Mouse (Mus musculus): ENCODE measurements around the gene Klk11. TPM values are rescaled to one million over a fixed set of nuclear protein-coding genes. Genes with fewer than 3 reads are reported as not detected.

Klk11 gene
- polyA plus RNA-seq (2014; fragmentation: Illumina TruSeq; extraction: RNeasy Lipid Tissue Mini Kit (QIAGEN cat#74804); ENCODE audit: low replicate concordance), result not detected

DNA sequence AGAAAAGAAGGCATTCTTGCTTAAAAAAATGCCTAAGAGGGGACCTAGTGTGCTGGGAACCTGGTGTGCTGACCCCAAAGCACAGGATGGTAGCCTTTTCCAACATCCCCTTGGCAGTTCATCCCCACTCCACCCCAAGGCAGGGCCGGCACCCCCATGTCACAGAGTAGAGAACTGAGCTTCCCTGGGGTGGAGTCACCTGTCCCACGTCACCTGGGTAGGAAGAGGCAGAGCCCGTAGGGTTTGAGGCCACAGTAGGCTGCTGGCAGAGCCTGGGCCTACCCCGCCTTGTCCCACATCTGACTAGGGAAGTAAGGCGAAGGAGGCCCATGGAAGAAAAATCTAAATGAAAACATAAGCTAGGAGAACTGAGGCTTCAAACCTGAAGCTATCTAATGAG lies at the start of gene Klk11:
Klk11 (plus strand) TSS at position 241 of the 400 bp plus-strand sequence.

DNA sequence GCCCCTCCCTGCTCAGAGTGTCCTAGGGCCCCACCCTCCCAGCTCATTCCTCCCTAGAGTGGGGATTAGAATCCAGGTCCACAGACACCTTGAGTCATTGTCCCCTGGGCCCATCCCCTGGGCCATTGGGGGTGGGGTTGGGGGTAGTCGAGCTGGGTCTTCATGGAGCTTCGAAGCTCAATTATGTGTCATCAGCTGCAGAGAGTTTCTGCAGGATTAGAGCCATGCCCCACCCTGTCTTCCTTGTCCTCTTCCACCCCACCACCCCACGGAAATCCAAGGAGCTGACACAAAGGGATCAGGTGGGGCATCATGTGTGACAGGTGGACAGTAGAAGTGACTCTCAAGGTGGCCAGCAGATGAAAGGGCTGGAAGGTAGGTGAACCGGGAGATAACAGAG lies 5.8 kb upstream of the Klk11 start, which contains the start of gene Klk12:
Klk12 (plus strand) TSS at position 301 of the 400 bp plus-strand sequence.

DNA sequence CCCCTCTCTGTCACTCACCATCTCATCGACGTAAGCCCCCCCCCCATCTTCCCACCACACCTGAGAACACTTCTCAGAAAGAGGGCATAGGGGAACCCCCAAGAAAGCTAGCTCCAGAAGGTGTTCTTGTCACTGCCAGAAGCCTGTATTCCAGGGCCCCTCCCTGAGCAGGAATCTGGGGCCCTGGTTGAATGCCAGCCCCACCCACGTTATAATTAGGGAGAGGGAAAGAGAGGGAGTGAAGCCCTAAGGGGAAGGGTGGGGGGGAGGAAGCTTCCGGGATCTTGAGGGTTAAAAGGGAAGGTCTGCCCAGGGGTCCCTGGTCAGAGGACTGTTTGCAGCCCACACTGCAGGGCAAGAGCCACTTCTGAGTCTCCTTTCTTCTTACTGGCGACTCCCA lies 6.3 kb downstream of the Klk11 start, which contains the start of gene Klk10:
Klk10 (plus strand) TSS at position 290 of the 400 bp plus-strand sequence.

DNA sequence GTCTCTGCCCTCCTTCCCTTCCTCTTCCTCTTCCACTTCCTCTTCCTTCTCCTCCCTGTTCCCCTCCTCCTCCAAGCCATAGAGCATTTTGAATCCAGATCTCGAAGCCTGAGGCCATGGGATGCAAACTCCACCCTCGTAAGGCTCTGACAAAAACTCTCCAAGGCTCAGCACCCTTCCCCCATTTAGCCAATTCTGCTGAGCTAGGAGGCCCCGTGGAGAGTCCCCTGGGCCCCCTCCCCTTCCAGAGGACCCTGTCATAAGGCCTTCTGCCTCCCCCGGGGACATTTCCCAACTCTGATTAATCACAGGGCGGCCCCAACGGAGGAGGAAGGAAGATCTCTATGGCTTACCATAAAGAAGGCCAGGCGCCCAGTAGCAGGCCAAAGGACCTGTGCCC lies 17.2 kb downstream of the Klk11 start, which contains the start of gene Klk9:
Klk9 (plus strand) TSS at position 301 of the 400 bp plus-strand sequence.

DNA sequence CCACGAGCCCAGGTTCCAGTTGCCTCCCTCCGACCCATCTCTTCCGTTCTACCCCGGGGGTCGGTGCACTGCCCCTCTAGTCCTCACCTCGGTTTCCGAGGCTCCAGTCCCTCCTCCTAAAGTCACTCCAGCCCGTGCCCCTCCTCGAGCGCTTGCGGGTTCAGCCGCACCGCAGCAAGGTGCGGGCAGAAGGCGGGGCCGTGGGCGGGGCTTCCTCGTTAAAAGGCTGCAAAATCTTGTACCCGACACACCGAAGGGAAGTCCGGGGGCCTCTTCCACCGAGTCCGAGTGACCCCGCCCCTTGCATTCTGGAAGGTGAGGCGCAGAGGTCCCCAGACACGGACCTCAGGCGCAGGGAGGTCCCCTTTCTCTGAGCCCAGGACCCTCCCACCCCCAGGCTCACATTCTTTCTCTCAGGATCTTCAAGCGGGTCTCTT lies 22.9 kb downstream of the Klk11 start, which contains the start of gene Klk8:
Klk8 (plus strand) TSS at position 245 of the 437 bp plus-strand sequence.

DNA sequence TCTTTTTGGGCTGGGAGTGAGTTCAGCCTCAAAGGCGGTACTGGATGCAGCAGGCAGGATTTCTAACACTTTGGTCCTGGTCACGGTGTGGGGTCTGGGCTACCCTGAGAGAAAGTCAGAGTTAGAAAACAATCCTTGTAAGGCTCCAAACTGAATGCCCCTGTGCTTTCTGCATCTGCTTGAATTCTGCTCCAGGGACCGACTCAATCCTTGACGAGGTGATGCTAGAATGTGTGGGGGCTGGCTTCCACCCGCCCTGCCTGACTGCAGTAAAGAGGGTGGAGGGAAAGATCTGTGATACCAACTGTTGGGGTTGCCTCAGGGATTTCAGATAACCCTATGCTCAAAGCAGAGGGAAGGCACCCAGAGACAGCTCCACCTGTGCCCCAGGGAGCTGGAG lies 36.6 kb downstream of the Klk11 start, which contains the start of gene Klk7:
Klk7 (plus strand) TSS at position 301 of the 400 bp plus-strand sequence.

DNA sequence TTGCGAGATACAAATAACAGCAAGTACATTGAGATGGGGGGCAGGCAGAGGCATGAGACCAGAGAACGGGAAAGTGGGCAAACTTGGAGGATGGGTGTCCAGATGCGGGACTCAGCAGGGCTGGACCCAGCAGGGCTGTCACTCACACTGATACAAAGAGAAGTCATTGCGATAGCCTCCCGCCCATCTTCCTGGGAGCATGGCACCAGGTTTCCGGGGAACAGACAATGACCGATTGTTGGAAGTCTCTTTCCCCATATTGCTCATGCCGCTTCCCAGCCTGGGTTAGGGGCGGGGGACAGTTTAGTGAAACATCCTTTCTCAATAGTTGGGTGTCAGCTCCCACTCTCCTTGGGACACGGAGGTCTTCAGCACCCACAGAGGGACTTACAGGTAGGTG lies 49.8 kb downstream of the Klk11 start, which contains the start of gene Klk6:
Klk6 (plus strand) TSS at position 301 of the 400 bp plus-strand sequence.

Other genes with a start within 250 kb of the Klk11 start
- gene Cd33, start 230.2 kb upstream of the Klk11 start, polyA plus RNA-seq (2014; fragmentation: Illumina TruSeq; extraction: RNeasy Lipid Tissue Mini Kit (QIAGEN cat#74804); ENCODE audit: low replicate concordance), result 12.9 TPM
- gene Zfp658, start 212.3 kb upstream of the Klk11 start, polyA plus RNA-seq (2014; fragmentation: Illumina TruSeq; extraction: RNeasy Lipid Tissue Mini Kit (QIAGEN cat#74804); ENCODE audit: low replicate concordance), result 0.82 TPM
- gene Zfp719, start 195.0 kb upstream of the Klk11 start, polyA plus RNA-seq (2014; fragmentation: Illumina TruSeq; extraction: RNeasy Lipid Tissue Mini Kit (QIAGEN cat#74804); ENCODE audit: low replicate concordance), result 15.8 TPM
- not detected for gene Zfp819, start 167.4 kb upstream of the Klk11 start, polyA plus RNA-seq (2014; fragmentation: Illumina TruSeq; extraction: RNeasy Lipid Tissue Mini Kit (QIAGEN cat#74804); ENCODE audit: low replicate concordance)
- 22.1 TPM for gene Ceacam18, start 139.9 kb upstream of the Klk11 start, polyA plus RNA-seq (2014; fragmentation: Illumina TruSeq; extraction: RNeasy Lipid Tissue Mini Kit (QIAGEN cat#74804); ENCODE audit: low replicate concordance)
- gene Siglece, start 114.4 kb upstream of the Klk11 start, polyA plus RNA-seq (2014; fragmentation: Illumina TruSeq; extraction: RNeasy Lipid Tissue Mini Kit (QIAGEN cat#74804); ENCODE audit: low replicate concordance), result 0.82 TPM
- gene Ctu1, start 102.6 kb upstream of the Klk11 start, polyA plus RNA-seq (2014; fragmentation: Illumina TruSeq; extraction: RNeasy Lipid Tissue Mini Kit (QIAGEN cat#74804); ENCODE audit: low replicate concordance), result 0.85 TPM
- gene Klk14, start 84.2 kb upstream of the Klk11 start, polyA plus RNA-seq (2014; fragmentation: Illumina TruSeq; extraction: RNeasy Lipid Tissue Mini Kit (QIAGEN cat#74804); ENCODE audit: low replicate concordance), result not detected
- gene Klk13, start 62.0 kb upstream of the Klk11 start, polyA plus RNA-seq (2014; fragmentation: Illumina TruSeq; extraction: RNeasy Lipid Tissue Mini Kit (QIAGEN cat#74804); ENCODE audit: low replicate concordance), result not detected
- gene Klk12, start 5.7 kb upstream of the Klk11 start, polyA plus RNA-seq (2014; fragmentation: Illumina TruSeq; extraction: RNeasy Lipid Tissue Mini Kit (QIAGEN cat#74804); ENCODE audit: low replicate concordance), result not detected
- not detected for gene Klk10, start 6.4 kb downstream of the Klk11 start, polyA plus RNA-seq (2014; fragmentation: Illumina TruSeq; extraction: RNeasy Lipid Tissue Mini Kit (QIAGEN cat#74804); ENCODE audit: low replicate concordance)
- not detected for gene Klk9, start 17.3 kb downstream of the Klk11 start, polyA plus RNA-seq (2014; fragmentation: Illumina TruSeq; extraction: RNeasy Lipid Tissue Mini Kit (QIAGEN cat#74804); ENCODE audit: low replicate concordance)
- not detected for gene Klk8, start 23.0 kb downstream of the Klk11 start, polyA plus RNA-seq (2014; fragmentation: Illumina TruSeq; extraction: RNeasy Lipid Tissue Mini Kit (QIAGEN cat#74804); ENCODE audit: low replicate concordance)
- gene Klk7, start 36.7 kb downstream of the Klk11 start, polyA plus RNA-seq (2014; fragmentation: Illumina TruSeq; extraction: RNeasy Lipid Tissue Mini Kit (QIAGEN cat#74804); ENCODE audit: low replicate concordance), result not detected
- not detected for gene Klk6, start 49.9 kb downstream of the Klk11 start, polyA plus RNA-seq (2014; fragmentation: Illumina TruSeq; extraction: RNeasy Lipid Tissue Mini Kit (QIAGEN cat#74804); ENCODE audit: low replicate concordance)
- not detected for gene Klk5, start 67.4 kb downstream of the Klk11 start, polyA plus RNA-seq (2014; fragmentation: Illumina TruSeq; extraction: RNeasy Lipid Tissue Mini Kit (QIAGEN cat#74804); ENCODE audit: low replicate concordance)
- gene Klk4, start 106.6 kb downstream of the Klk11 start, polyA plus RNA-seq (2014; fragmentation: Illumina TruSeq; extraction: RNeasy Lipid Tissue Mini Kit (QIAGEN cat#74804); ENCODE audit: low replicate concordance), result not detected
- not detected for gene Klk15, start 159.1 kb downstream of the Klk11 start, polyA plus RNA-seq (2014; fragmentation: Illumina TruSeq; extraction: RNeasy Lipid Tissue Mini Kit (QIAGEN cat#74804); ENCODE audit: low replicate concordance)
- gene Klk1b8, start 176.1 kb downstream of the Klk11 start, polyA plus RNA-seq (2014; fragmentation: Illumina TruSeq; extraction: RNeasy Lipid Tissue Mini Kit (QIAGEN cat#74804); ENCODE audit: low replicate concordance), result not detected
- gene Klk1b1, start 192.1 kb downstream of the Klk11 start, polyA plus RNA-seq (2014; fragmentation: Illumina TruSeq; extraction: RNeasy Lipid Tissue Mini Kit (QIAGEN cat#74804); ENCODE audit: low replicate concordance), result not detected
- not detected for gene Klk1b9, start 201.5 kb downstream of the Klk11 start, polyA plus RNA-seq (2014; fragmentation: Illumina TruSeq; extraction: RNeasy Lipid Tissue Mini Kit (QIAGEN cat#74804); ENCODE audit: low replicate concordance)
- not detected for gene Klk1b11, start 221.3 kb downstream of the Klk11 start, polyA plus RNA-seq (2014; fragmentation: Illumina TruSeq; extraction: RNeasy Lipid Tissue Mini Kit (QIAGEN cat#74804); ENCODE audit: low replicate concordance)
- gene Klk1b26, start 237.6 kb downstream of the Klk11 start, polyA plus RNA-seq (2014; fragmentation: Illumina TruSeq; extraction: RNeasy Lipid Tissue Mini Kit (QIAGEN cat#74804); ENCODE audit: low replicate concordance), result not detected